28 mouse cellular contexts compared by ENCODE assay signal in genomic region chrX:41941840-41942239, GRCm38 (mm10).
"Had no signal": no experiment of that assay in that cellular context is flagged by ENCODE, and none has a peak within 500 bp of the region (broad histone marks: within the 10 kb centered on the region; RNA-seq: fewer than 3 reads in every experiment).

No protein-coding gene starts in this region.

- H3K4me2 ChIP-seq: limb, embryonic 12.5 days; limb, embryonic 13.5 days; limb, embryonic 15.5 days; liver, embryonic 11.5 days; liver, embryonic 12.5 days; liver, embryonic 13.5 days; liver, embryonic 15.5 days; lung, embryonic 14.5 days; lung, embryonic 15.5 days; midbrain, embryonic 11.5 days; midbrain, embryonic 12.5 days; midbrain, embryonic 13.5 days; midbrain, embryonic 15.5 days; neural tube, embryonic 12.5 days; neural tube, embryonic 13.5 days had no signal

- DNase-seq: layer of hippocampus, postnatal 36 days; left cerebral cortex, postnatal 4 days; liver; liver, embryonic 13.5 days; liver, postnatal 0 days; lung, embryonic 14.5 days; midbrain, embryonic 14.5 days had no signal

- H3K27me3 ChIP-seq: limb, embryonic 12.5 days; limb, embryonic 13.5 days; limb, embryonic 15.5 days; liver, embryonic 12.5 days; liver, embryonic 13.5 days; liver, embryonic 15.5 days; lung, embryonic 15.5 days; megakaryocyte, embryonic 14.5 days; midbrain, embryonic 12.5 days; midbrain, embryonic 13.5 days; midbrain, embryonic 15.5 days; neural tube, embryonic 12.5 days; neural tube, embryonic 13.5 days had no signal

- H3K9ac ChIP-seq: limb, embryonic 12.5 days; limb, embryonic 13.5 days; limb, embryonic 15.5 days; liver, embryonic 12.5 days; liver, embryonic 13.5 days; liver, embryonic 14.5 days; liver, embryonic 15.5 days; liver, postnatal 0 days; lung, embryonic 14.5 days; lung, embryonic 15.5 days; midbrain, embryonic 12.5 days; midbrain, embryonic 13.5 days; midbrain, embryonic 15.5 days; neural tube, embryonic 12.5 days; neural tube, embryonic 13.5 days had no signal

- H3K4me3 ChIP-seq: left cerebral cortex, adult 2 months; limb, embryonic 10.5 days; limb, embryonic 12.5 days; limb, embryonic 13.5 days; limb, embryonic 15.5 days; liver, embryonic 12.5 days; liver, embryonic 13.5 days; liver, embryonic 15.5 days; lung, embryonic 15.5 days; megakaryocyte, embryonic 14.5 days; midbrain, embryonic 10.5 days; midbrain, embryonic 12.5 days; midbrain, embryonic 13.5 days; midbrain, embryonic 15.5 days; myocyte; neural tube, embryonic 12.5 days; neural tube, embryonic 13.5 days had no signal

- H3K27ac ChIP-seq: left cerebral cortex, adult 2 months; limb, embryonic 10.5 days; limb, embryonic 12.5 days; limb, embryonic 13.5 days; limb, embryonic 15.5 days; liver, embryonic 12.5 days; liver, embryonic 13.5 days; liver, embryonic 14.5 days; liver, embryonic 15.5 days; lung, embryonic 15.5 days; macrophage; midbrain, embryonic 10.5 days; midbrain, embryonic 12.5 days; midbrain, embryonic 13.5 days; midbrain, embryonic 15.5 days; neural tube, embryonic 12.5 days; neural tube, embryonic 13.5 days had no signal

- H3K9me3 ChIP-seq: limb, embryonic 10.5 days; limb, embryonic 12.5 days; limb, embryonic 13.5 days; limb, embryonic 15.5 days; liver, embryonic 12.5 days; liver, embryonic 13.5 days; liver, embryonic 15.5 days; lung, embryonic 15.5 days; megakaryocyte, embryonic 14.5 days; midbrain, embryonic 10.5 days; midbrain, embryonic 12.5 days; midbrain, embryonic 13.5 days; midbrain, embryonic 15.5 days; neural tube, embryonic 12.5 days; neural tube, embryonic 13.5 days had no signal

- H3K4me1 ChIP-seq: limb, embryonic 10.5 days; limb, embryonic 12.5 days; limb, embryonic 13.5 days; limb, embryonic 15.5 days; liver, embryonic 12.5 days; liver, embryonic 13.5 days; liver, embryonic 15.5 days; lung, embryonic 15.5 days; megakaryocyte, embryonic 14.5 days; midbrain, embryonic 10.5 days; midbrain, embryonic 12.5 days; midbrain, embryonic 13.5 days; midbrain, embryonic 15.5 days; neural tube, embryonic 12.5 days; neural tube, embryonic 13.5 days had no signal

- H3K36me3 ChIP-seq: limb, embryonic 10.5 days; limb, embryonic 12.5 days; limb, embryonic 13.5 days; limb, embryonic 15.5 days; liver, embryonic 12.5 days; liver, embryonic 13.5 days; liver, embryonic 15.5 days; lung, embryonic 15.5 days; midbrain, embryonic 10.5 days; midbrain, embryonic 12.5 days; midbrain, embryonic 13.5 days; midbrain, embryonic 15.5 days; neural tube, embryonic 12.5 days; neural tube, embryonic 13.5 days had no signal

- ATAC-seq: liver, embryonic 12.5 days; liver, postnatal 0 days; midbrain, embryonic 13.5 days; midbrain, embryonic 15.5 days; midbrain, embryonic 16.5 days had no signal
